Mouse (Mus musculus): Measurements from ENCODE around the gene Bmpr1b.

Bmpr1b gene

GRCm38 (mm10) chr3:141828301-141828700 is 340.9 kb downstream of the Bmpr1b start:
- no peak for DNase-seq (ENCODE audit: low spot score in 2 of 2)

GRCm38 (mm10) chr3:141819331-141819941 is 349.8 kb downstream of the Bmpr1b start:
- DNase-seq (ENCODE audit: low spot score in 2 of 2): peak; percentile 11 to 36

DNA sequence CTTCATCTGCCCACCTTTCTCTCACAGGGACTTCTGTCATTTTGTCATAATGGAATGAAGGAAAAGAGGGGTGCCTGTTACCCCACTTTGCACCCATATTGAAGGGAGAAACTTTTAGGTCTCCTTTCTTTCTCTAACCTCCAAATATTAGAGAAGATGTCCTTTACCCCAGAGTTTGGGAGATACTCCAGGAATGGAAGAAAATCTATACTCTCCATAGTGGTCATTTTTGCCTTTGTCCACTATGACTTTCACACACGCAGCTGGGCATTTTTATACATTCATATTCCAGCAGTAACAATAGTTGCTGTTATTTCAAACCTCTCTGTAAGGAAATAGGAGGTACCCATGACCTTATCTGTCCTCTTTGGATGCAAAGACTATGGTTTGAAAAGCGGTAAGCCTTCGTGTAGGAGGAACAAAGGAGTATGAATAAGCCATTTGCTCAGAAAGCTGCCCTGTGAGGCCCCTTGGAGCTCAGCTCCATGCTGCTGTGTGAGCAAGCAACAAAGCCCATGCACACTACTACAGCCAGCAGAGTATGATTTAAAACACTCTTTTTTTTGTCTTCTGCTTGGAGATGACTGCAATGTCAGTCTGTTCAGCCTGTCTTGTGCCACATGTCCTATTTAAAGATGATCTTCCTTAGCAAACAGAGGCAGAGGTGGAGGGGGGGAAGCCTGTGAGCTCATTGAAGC is 350.5 kb downstream of the Bmpr1b start:
- peak; percentile 18 to 20 for DNase-seq (ENCODE audit: low spot score in 2 of 2)

DNA sequence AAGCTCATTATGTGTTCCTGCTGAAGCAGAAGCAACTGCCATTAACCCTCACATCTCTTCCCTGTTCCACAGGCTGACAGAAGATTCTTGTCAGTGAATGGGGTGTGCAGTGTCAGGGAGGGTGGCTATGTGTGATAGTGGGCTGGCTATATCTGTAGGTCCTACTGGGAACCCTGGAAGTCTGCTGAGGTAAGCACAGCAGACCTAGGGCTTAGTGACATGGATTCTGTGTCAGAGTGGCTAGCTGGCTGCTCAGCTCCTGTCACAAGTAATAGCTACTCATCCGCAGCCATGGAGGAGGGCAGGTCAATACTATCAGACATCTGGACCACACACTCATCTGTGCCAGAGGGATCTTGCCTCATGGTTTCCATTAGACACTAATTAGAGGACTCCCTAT is 354.4 kb downstream of the Bmpr1b start:
- no peak for DNase-seq (ENCODE audit: low spot score in 2 of 2)

DNA sequence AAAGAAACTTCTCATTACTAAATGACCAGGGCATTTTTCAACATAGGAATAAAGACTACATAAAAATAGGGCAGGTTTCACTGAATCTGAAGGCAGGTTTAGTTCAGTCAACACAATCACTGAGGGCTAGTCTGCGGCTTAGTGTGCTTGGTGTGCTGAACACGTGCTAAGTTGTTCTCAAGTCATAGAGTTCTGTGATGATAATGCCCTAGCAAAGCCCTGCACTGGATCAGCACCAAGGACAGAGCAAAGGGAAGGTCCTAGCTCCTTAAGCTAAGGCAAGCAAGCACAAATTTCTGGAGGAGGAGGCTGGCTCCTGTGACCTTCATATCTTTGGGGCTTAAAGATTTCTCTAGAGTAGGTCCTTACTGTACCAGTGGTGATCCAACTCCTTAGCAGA is 357.9 kb downstream of the Bmpr1b start:
- DNase-seq (ENCODE audit: low spot score in 2 of 2): no peak

DNA sequence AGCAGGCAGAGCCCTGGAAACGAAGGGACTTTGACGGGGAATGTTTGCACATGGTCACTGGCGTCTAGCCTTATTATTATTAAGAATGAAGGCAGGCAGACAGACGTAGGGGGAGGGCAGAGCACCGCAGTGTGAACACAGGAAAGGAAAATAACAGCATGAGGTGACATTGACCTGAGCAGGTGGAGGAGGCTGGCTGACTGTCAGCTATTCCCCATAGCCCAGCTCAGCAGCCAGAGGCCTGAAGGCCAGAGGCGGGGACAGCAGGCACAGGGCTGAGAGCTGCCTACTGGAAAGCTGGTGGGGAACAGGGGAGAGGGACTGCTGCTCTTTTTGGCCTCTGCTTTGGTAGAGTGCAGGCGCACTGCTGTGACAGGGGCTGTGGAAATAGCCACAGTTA is 358.3 kb downstream of the Bmpr1b start:
- DNase-seq (ENCODE audit: low spot score in 2 of 2): no peak

DNA sequence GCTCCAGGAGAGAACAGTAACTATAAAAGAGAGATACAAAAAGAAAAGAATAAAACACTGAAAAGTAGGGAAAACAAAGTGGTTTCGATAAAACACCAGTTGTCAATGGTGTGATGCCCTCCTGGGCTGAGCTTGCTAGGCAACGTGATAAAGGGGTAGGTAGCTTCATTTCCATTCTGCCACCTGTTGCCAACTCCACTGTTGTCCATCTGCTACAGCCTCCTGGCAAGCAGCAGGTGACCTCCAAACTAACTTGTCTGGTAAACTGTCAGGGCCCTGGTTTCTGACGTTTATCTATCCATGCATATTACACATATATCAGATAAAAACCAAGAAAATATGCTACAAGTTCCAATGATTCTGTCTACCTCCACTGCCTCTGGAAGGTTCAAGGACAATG is 359.6 kb downstream of the Bmpr1b start:
- DNase-seq (ENCODE audit: low spot score in 2 of 2): no peak

DNA sequence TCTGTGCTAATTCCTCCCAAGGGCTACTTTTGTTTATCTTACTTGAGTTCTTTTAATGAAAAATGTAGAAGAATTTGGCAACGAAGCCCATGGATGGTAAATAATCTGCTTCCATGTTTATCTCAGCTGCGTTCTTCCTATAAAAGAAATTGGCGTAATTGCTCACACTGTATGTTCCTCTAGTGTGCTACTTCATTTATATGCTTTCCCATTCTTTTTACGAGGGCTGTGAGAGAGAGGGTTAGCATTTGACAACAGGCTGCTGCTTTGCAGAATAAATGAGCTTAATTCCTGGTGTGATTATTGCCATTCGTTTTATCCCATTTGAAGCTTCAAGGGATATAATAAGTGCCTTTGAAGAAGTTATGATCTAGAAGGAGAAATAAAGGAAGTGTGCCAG is 365.1 kb downstream of the Bmpr1b start:
- DNase-seq (ENCODE audit: low spot score in 2 of 2): no peak

DNA sequence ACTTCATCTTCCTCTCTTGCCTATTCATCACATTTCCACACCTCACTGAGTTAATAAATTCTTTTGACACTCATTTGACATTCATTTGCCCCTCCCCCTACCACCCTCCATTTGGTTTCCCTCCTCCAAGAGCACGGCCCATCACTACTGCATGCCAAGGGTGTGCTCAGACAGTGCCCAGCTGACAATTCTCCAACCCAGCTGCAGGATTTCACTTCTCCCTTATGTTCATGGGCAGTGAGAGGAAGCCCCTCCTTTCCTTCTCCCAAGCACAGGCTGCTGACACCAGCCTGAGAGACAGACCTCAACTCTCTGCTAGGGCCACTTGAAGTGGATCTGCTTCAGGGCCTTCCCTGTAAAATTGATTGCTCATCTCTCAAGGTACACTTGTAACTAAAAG is 371.4 kb downstream of the Bmpr1b start:
- no peak for DNase-seq (ENCODE audit: low spot score in 2 of 2)

DNA sequence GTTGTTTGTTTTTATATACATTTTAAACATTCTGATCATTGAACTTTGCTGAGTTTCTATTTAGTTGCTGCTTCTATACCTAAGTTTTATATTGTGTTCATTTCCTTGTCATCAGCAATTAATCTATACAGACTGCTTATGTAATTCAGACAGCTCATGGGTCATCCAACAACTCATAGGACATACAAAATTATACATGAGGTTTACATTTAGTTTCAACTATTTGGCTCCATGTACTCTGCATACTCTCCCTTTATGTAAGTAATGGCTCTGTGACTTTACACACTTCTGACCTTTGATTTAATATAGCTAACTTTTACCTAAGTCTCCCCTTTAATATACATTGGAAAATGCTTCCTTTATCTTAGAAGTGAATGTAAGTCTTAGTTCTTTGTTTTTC is 371.9 kb downstream of the Bmpr1b start:
- no peak for DNase-seq (ENCODE audit: low spot score in 2 of 2)

DNA sequence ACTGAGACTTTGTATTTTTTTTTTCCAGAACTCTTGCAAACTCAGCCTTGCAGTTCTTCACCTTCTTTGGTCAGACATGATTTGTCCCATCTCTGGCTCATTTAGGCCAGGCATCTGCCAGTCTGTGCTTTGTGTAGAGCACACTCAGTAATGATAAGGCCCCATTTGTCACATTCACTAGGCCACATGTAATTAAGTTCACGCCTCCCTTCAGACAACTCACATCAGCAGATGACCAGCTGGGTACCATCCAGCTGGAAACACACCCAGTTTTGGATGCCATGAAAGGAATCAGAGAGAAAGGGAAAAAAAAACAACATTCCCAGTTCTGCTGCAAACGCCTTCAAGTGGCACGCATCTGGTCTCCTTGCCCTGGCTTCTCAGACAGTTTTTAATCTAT is 374.9 kb downstream of the Bmpr1b start:
- no peak for DNase-seq (ENCODE audit: low spot score in 2 of 2)

GRCm38 (mm10) chr3:141793755-141794154 is 375.5 kb downstream of the Bmpr1b start:
- DNase-seq (ENCODE audit: low spot score in 2 of 2): no peak

DNA sequence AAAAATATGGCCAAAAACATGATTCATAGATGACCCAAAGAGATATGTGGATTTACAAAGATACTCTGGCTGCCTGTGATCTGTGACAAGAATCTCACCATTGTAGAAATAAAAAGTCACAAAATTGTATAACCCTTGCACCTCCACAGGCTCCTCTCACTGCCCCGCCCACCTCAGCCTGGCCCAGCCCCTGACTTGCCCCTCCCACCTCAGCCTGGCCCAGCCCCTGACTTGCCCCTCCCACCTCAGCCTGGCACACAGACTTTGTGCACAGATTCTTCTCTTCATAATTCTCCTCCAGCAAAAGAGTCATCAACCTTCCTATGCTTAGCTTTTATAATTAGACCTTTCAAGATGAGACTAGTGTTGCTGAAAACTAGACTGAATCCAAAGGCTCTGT is 377.1 kb downstream of the Bmpr1b start:
- DNase-seq (ENCODE audit: low spot score in 2 of 2): no peak

DNA sequence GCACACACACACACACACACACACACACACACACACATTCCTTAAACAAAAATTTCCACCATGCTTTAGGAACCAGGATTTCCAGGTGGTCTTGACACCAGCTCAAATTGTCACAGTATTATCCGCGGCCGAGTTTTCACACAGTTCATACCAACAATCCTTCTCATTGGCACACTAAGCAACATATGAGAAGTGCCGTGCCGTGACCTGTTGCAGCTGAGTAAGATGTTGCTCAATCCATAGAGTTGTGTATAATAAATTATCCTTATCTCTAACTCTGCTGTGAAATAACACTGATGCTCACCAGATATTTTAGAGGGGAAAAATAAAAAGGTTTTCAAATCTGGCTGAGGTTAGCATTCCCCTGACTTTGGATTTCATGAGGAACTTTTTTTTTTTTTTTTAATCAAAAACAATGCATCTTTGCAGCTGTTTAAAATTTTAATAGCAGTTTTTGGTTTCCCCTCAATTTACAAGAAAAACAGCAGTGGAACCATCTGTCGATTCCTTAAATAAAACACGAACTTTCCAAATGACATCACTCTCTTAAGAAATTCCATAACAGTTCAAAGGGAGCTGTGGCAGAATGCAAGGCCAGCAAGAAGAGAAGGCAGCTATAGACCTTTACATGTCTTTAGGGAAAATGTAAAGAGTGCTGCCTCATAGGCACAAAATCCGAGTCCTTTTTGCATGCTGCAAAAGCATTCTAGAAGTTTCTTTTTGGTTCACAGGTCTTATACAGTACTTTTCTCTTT is 378.0 kb downstream of the Bmpr1b start:
- no peak for DNase-seq (ENCODE audit: low spot score in 2 of 2)
